Mouse (Mus musculus): ENCODE measurements around the gene Spata2. TPM values are rescaled to one million over a fixed set of nuclear protein-coding genes. Genes with fewer than 3 reads are reported as not detected.

Spata2 gene
- total and polyA plus RNA-seq, 2 experiments from 2014 or later, result 27.6 to 39.2 TPM

- TF ChIP-seq CTCF (IDR thresholded peaks at IDR 0.05), result no peak
- H3K4me3 ChIP-seq (ENCODE audit: low read depth, low read length), result no peak overlapping the region
- no peaks in the 10 kb centered on the region for H3K27me3 ChIP-seq (ENCODE audit: insufficient read depth, low read length)
- ATAC-seq (ENCODE audit: low FRiP score) (no peak), DNase-seq (ENCODE audit: low spot score) (no peak)
- no peak overlapping the region for H3K4me2 ChIP-seq (ENCODE audit: low read depth, low read length, poor library complexity, severe bottlenecking)
- no peak overlapping the region for H3K27ac ChIP-seq (ENCODE audit: low read depth, low read length)
- no peak overlapping the region for H3K9ac ChIP-seq (replicated peaks; ENCODE audit: low read length, poor library complexity, severe bottlenecking)
- peaks cover 6% of the 10 kb centered on the region; the same call in 1 of the 2 replicates for H3K4me1 ChIP-seq (ENCODE audit: insufficient read depth, low read length)
- peaks cover 24% of the 10 kb centered on the region for H3K36me3 ChIP-seq (ENCODE audit: insufficient read depth, low read length)
- H3K9me3 ChIP-seq (ENCODE audit: low read length), result no peaks in the 10 kb centered on the region
- WGBS, result 89% methylated on average over 6 of the region's 6 CpGs
These were observed 5.1 kb downstream of the Spata2 start for GRCm38 (mm10) chr2:167487551-167487950.

- peaks cover 3% of the 10 kb centered on the region; the same call in 1 of the 2 replicates for H3K4me1 ChIP-seq (ENCODE audit: insufficient read depth, low read length)
- no peak overlapping the region for H3K4me3 ChIP-seq (ENCODE audit: low read depth, low read length)
- H3K36me3 ChIP-seq (ENCODE audit: insufficient read depth, low read length), result peaks cover 24% of the 10 kb centered on the region
- H3K27me3 ChIP-seq (ENCODE audit: insufficient read depth, low read length), result no peaks in the 10 kb centered on the region
- H3K9ac ChIP-seq (replicated peaks; ENCODE audit: low read length, poor library complexity, severe bottlenecking), result no peak overlapping the region
- TF ChIP-seq CTCF (IDR thresholded peaks at IDR 0.05), result no peak
- WGBS, result 94% methylated on average over 4 of the region's 4 CpGs
- ATAC-seq (ENCODE audit: low FRiP score) (no peak), DNase-seq (ENCODE audit: low spot score) (no peak)
- H3K4me2 ChIP-seq (ENCODE audit: low read depth, low read length, poor library complexity, severe bottlenecking), result no peak overlapping the region
- no peak overlapping the region for H3K27ac ChIP-seq (ENCODE audit: low read depth, low read length)
- no peaks in the 10 kb centered on the region for H3K9me3 ChIP-seq (ENCODE audit: low read length)
These were observed 6.1 kb downstream of the Spata2 start for GRCm38 (mm10) chr2:167486573-167486972.

DNA sequence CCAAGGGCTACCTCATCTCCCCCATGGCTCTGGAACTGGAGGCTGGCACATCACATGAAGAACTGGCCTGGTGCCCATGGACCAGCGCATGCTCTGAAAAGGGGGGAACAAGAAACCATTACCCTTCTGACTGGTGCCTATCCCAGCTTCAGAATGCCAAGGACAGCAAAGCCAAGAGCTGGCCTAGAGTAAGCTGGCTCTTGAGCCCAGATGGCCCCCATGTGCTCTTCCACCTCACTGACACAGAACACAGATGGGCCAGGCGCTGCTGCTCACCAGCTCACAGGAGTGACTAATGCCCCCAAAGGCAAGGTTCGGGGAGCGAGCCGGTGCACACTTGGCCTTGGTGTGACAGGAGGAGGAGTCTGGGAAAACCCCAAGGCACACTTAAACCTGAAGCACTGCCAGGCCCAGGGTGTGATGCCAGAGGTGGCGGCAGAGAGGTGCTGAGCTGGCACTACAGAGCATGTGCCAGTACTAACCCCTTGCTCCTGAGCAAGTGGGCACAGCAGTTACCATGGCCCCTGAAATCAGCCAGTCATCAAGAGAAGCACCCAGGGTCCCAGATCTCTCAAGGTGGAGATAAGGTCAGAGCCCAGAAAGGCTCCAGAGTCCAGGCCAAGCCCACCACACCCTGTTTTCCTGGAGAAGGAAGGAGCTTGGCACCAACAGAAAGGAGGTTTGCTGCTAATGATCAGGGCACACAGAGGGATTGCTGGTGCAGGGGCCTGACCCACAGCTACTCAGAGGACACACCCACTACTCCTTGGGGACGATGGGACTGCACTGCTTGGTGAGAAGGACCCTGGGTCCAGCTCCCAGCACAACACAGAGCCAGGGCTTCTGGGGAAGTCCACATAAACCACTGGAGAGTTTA is 6.9 kb downstream of the Spata2 start:
- WGBS, result 73% methylated on average over 7 of the region's 7 CpGs
- Histone ChIP-seq H3K27me3 (ENCODE audit: insufficient read depth, low read length) (no peaks in the 10 kb centered on the region), H3K9me3 (ENCODE audit: low read length) (no peaks in the 10 kb centered on the region), H3K36me3 (ENCODE audit: insufficient read depth, low read length) (peaks cover 24% of the 10 kb centered on the region), H3K4me3 (ENCODE audit: low read depth, low read length) (no peak overlapping the region), H3K9ac (replicated peaks; ENCODE audit: low read length, poor library complexity, severe bottlenecking) (no peak overlapping the region), H3K4me1 (ENCODE audit: insufficient read depth, low read length) (no peaks in the 10 kb centered on the region), H3K4me2 (ENCODE audit: low read depth, low read length, poor library complexity, severe bottlenecking) (no peak overlapping the region), H3K27ac (ENCODE audit: low read depth, low read length) (no peak overlapping the region)
- peak; percentile 92 for DNase-seq (ENCODE audit: low spot score)
- ATAC-seq (ENCODE audit: low FRiP score), result peak; percentile 66
- TF ChIP-seq CTCF (IDR thresholded peaks at IDR 0.05), result no peak

DNA sequence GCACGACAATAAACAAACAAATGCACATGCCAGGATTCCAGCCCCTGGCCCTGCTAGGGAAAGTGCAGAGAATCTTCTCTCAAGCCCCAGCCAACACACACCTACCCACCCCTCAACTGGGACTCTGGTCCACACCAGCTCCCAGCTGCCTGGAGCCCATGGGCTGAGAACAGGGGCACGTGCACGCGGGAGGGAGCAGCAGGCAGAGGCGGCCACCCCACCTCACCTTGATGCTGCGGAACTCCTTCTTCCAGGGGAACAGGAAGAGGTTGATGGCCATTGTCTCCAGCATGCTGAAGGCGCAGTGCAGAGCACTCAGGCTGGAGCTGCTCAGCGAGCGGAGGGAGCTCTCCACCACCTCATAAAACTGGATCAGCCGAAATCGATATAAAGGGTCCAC is 7.8 kb downstream of the Spata2 start:
- 92% methylated on average over 11 of the region's 11 CpGs for WGBS
- H3K4me2 ChIP-seq (ENCODE audit: low read depth, low read length, poor library complexity, severe bottlenecking), result no peak overlapping the region
- no peaks in the 10 kb centered on the region for H3K27me3 ChIP-seq (ENCODE audit: insufficient read depth, low read length)
- no peak overlapping the region for H3K4me3 ChIP-seq (ENCODE audit: low read depth, low read length)
- no peak overlapping the region for H3K27ac ChIP-seq (ENCODE audit: low read depth, low read length)
- ATAC-seq (ENCODE audit: low FRiP score), result no peak
- H3K4me1 ChIP-seq (ENCODE audit: insufficient read depth, low read length), result no peaks in the 10 kb centered on the region
- no peaks in the 10 kb centered on the region for H3K9me3 ChIP-seq (ENCODE audit: low read length)
- DNase-seq (ENCODE audit: low spot score), result no peak
- no peak overlapping the region for H3K9ac ChIP-seq (replicated peaks; ENCODE audit: low read length, poor library complexity, severe bottlenecking)
- peaks cover 26% of the 10 kb centered on the region for H3K36me3 ChIP-seq (ENCODE audit: insufficient read depth, low read length)
- TF ChIP-seq CTCF (IDR thresholded peaks at IDR 0.05), result no peak

DNA sequence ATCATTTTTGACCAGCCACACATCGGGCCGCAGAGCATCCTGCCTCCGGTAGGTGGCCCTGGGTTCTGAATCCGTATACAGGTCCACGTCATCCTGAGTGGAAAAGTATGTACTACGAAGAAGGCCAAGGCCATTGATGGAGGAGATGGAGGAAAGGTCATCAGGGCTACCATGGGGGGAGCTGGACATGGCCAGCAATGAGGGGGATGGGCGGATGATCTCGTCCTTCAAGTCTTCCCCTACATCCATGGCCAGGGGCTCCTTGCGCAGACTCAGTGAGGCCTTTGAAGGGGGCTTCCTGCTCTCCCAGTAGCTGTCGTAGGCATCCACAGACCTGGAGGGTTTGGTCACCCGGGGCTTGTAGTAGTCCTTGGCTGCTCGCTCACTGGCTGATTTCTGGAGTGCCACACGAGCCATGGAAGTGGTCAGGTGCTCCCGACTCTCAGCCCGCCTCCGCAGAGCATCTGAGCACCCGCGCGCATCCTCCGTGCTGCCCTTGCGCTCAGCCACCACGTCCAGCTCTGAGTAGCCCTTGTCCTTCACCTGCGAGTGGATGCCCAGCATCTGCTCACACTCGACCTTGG is 8.8 kb downstream of the Spata2 start:
- WGBS, result 97% methylated on average over 24 of the region's 24 CpGs
- TF ChIP-seq CTCF (IDR thresholded peaks at IDR 0.05), result no peak
- H3K4me2 ChIP-seq (ENCODE audit: low read depth, low read length, poor library complexity, severe bottlenecking), result no peak overlapping the region
- no peak overlapping the region for H3K4me3 ChIP-seq (ENCODE audit: low read depth, low read length)
- no peak overlapping the region for H3K27ac ChIP-seq (ENCODE audit: low read depth, low read length)
- H3K9ac ChIP-seq (replicated peaks; ENCODE audit: low read length, poor library complexity, severe bottlenecking), result no peak overlapping the region
- H3K4me1 ChIP-seq (ENCODE audit: insufficient read depth, low read length), result no peaks in the 10 kb centered on the region
- peaks cover 29% of the 10 kb centered on the region for H3K36me3 ChIP-seq (ENCODE audit: insufficient read depth, low read length)
- H3K9me3 ChIP-seq (ENCODE audit: low read length), result no peaks in the 10 kb centered on the region
- ATAC-seq (ENCODE audit: low FRiP score) (no peak), DNase-seq (ENCODE audit: low spot score) (no peak)
- no peaks in the 10 kb centered on the region for H3K27me3 ChIP-seq (ENCODE audit: insufficient read depth, low read length)

Data from midbrain, postnatal 0 days (tissue).